In the genomic region with DNA sequence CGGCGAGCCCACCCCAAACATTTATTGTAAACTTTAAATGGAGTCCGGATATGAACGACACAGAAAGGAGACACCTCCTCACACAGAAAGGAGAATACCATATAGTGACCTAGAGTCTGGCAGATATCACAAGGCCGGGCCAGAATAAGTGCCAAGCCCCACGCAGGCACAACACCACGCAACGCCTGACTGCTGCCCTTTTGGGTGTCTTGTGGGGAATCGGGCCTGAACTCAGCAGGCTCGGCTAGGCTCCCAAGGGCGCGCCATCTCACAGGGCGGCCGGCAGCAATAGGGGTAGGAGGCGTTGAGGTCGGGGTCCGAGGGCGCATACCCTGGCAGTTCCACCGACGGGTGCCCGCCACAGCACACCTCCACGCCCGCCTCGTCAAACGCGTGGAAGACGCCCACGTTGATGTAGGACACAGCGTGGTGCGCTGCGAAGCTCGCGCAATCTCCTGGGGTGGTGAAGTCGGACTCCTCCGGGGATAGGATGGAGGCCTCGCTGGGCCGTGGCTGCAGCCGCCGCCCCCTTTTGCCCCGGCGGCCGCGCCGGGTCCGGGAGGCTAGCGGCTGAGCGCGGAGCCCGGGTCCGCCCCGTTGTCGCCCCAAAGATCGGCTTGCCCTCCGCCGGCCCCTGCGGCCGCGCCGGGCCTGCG, we compare ENCODE assay signal across 8 mouse cellular contexts. TPM values are rescaled to one million over a fixed set of nuclear protein-coding genes. Genes with fewer than 3 reads are reported as not detected.
DNase-seq lines count a peak whose midpoint lies in the region; ATAC-seq and TF ChIP-seq lines count a peak whose summit lies in the region.

No protein-coding gene starts in this region.

- H3K9me3 ChIP-seq in hindbrain, postnatal 0 days (ENCODE audit: low read length), result no peaks in the 10 kb centered on the region
- no peaks in the 10 kb centered on the region for H3K9me3 ChIP-seq in midbrain, embryonic 12.5 days

- H3K4me3 ChIP-seq in hindbrain, postnatal 0 days (ENCODE audit: low read length), result peak overlapping the region; percentile 72
- peak overlapping the region; percentile 60 for H3K4me3 ChIP-seq in midbrain, embryonic 12.5 days

- peak overlapping the region; percentile 71; the same call in 1 of the 2 replicates for H3K27ac ChIP-seq in hindbrain, postnatal 0 days
- H3K27ac ChIP-seq in midbrain, embryonic 12.5 days (replicated peaks), result no peak overlapping the region

- ATAC-seq in hindbrain, postnatal 0 days, result peak; percentile 8; the same call in 1 of the 2 replicates
- peak; percentile 31 for ATAC-seq in midbrain, embryonic 12.5 days (ENCODE audit: low FRiP score, low read depth)

- H3K4me2 ChIP-seq in hindbrain, postnatal 0 days (ENCODE audit: low read depth, low read length), result peak overlapping the region; percentile 88
- H3K4me2 ChIP-seq in midbrain, embryonic 12.5 days (replicated peaks), result peak overlapping the region; percentile 93

- WGBS in hindbrain, postnatal 0 days, result 3% methylated on average over 58 of the region's 60 CpGs
- 3% methylated on average over 60 of the region's 60 CpGs for WGBS in midbrain, embryonic 12.5 days

- H3K27me3 ChIP-seq in hindbrain, postnatal 0 days (ENCODE audit: insufficient read depth, low read length), result peaks cover 29% of the 10 kb centered on the region
- peaks cover 85% of the 10 kb centered on the region for H3K27me3 ChIP-seq in midbrain, embryonic 12.5 days

- DNase-seq in cerebellum, adult 9-10 months, result peak; percentile 34
- DNase-seq in cerebellum, adult 11 months, result no peak
- peak; percentile 41 for DNase-seq in right cerebral cortex, postnatal 14 days
- no peak for DNase-seq in right cerebral cortex, adult 18-20 months
- DNase-seq in hindbrain, postnatal 0 days (ENCODE audit: low spot score), result no peak
- DNase-seq in adrenal gland, adult (ENCODE audit: inconsistent age in 2 of 2, low spot score in 1 of 2), result no peak
- DNase-seq in ovary, adult 18-20 months (ENCODE audit: low spot score), result no peak

- peaks cover 4% of the 10 kb centered on the region; the same call in 1 of the 2 replicates for H3K4me1 ChIP-seq in hindbrain, postnatal 0 days (ENCODE audit: insufficient read depth, low read length)
- peaks cover 29% of the 10 kb centered on the region for H3K4me1 ChIP-seq in midbrain, embryonic 12.5 days

- peak overlapping the region; percentile 79 for H3K9ac ChIP-seq in hindbrain, postnatal 0 days (replicated peaks; ENCODE audit: low read length)
- peak overlapping the region; percentile 58; the same call in 1 of the 2 replicates for H3K9ac ChIP-seq in midbrain, embryonic 12.5 days (replicated peaks)

- no peak for TF ChIP-seq CTCF in hindbrain, postnatal 0 days (IDR thresholded peaks at IDR 0.05; ENCODE audit: low read depth)

- no peaks in the 10 kb centered on the region for H3K36me3 ChIP-seq in hindbrain, postnatal 0 days (ENCODE audit: insufficient read depth, low read length)
- no peaks in the 10 kb centered on the region for H3K36me3 ChIP-seq in midbrain, embryonic 12.5 days

RNA-seq across cellular contexts. Expression of a gene that starts 1.3 kb away (rescaled TPM):
- total RNA-seq in hindbrain, postnatal 0 days (2014; rRNA removed), result 93.4 and 97.0 TPM in 2 replicates
- polyA plus RNA-seq in hindbrain, postnatal 0 days (2015; fragmentation: Nextera tagmentation; extraction: Ambion mirVana), result 3.8 and 4.5 TPM in 2 replicates
- 0.13 and 0.20 TPM in 2 replicates for polyA plus RNA-seq in midbrain, embryonic 12.5 days (2016; fragmentation: Nextera tagmentation; extraction: Ambion mirVana)

RNA-seq across cellular contexts. Expression of a gene that starts 21.7 kb away (rescaled TPM):
- not detected in 2 replicates for total RNA-seq in hindbrain, postnatal 0 days (2014; rRNA removed)
- 0.14 and 0.26 TPM in 2 replicates for polyA plus RNA-seq in hindbrain, postnatal 0 days (2015; fragmentation: Nextera tagmentation; extraction: Ambion mirVana)
- polyA plus RNA-seq in midbrain, embryonic 12.5 days (2016; fragmentation: Nextera tagmentation; extraction: Ambion mirVana), result 0.24 and 0.25 TPM in 2 replicates

RNA-seq across cellular contexts. Expression of a gene that starts 54.0 kb away (rescaled TPM):
- total RNA-seq in hindbrain, postnatal 0 days (2014; rRNA removed), result 4.9 and 7.2 TPM in 2 replicates
- 2.2 and 2.5 TPM in 2 replicates for polyA plus RNA-seq in hindbrain, postnatal 0 days (2015; fragmentation: Nextera tagmentation; extraction: Ambion mirVana)
- 8.0 and 8.2 TPM in 2 replicates for polyA plus RNA-seq in midbrain, embryonic 12.5 days (2016; fragmentation: Nextera tagmentation; extraction: Ambion mirVana)

Comparison
In these comparisons a context has a peak if more than half of its experiments do, and no peak if none do; other contexts are left out.
1. DNase-seq: peak in cerebellum, adult 9-10 months (single experiment) and right cerebral cortex, postnatal 14 days (single experiment); none in cerebellum, adult 11 months (single experiment), right cerebral cortex, adult 18-20 months (single experiment), hindbrain, postnatal 0 days (single experiment), adrenal gland, adult (0 of 2) and ovary, adult 18-20 months (single experiment).